Mouse (Mus musculus): ENCODE measurements around the gene Rbm44.
A peak's percentile ranks its signal among the peaks of the same experiment; 100 is the strongest.

DNA sequence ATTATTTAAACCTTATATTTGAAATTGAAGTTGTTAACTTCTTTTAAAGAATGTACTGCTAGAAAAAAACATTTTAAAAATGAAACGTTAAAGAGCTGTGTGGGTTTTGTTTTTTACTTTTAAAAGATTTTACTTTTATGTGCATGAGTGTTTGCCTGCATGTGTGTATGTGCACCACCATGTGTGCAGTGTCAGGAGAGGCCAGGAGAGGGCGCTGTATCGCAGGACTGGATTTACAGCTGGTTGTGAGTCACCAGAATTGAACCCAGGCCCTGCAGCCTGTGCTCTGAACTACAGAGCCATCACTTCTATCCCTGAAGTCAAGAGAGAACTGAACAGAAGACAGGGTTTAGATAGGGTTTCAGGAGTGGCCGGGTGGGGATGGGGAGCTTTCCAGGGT is 16.0 kb upstream of the Rbm44 start:
- TF ChIP-seq CTCF (IDR thresholded peaks at IDR 0.05; ENCODE audit: control insufficient read depth, insufficient read depth, insufficient replicate concordance, low read depth, low read length) = peak; percentile 82; the same call in 1 of the 2 replicates
- TF ChIP-seq POLR2A (IDR thresholded peaks at IDR 0.05; ENCODE audit: control insufficient read depth, low read depth, low read length) = no peak
